Comparison of ENCODE assay signal across 9 mouse cellular contexts in the genomic region with DNA sequence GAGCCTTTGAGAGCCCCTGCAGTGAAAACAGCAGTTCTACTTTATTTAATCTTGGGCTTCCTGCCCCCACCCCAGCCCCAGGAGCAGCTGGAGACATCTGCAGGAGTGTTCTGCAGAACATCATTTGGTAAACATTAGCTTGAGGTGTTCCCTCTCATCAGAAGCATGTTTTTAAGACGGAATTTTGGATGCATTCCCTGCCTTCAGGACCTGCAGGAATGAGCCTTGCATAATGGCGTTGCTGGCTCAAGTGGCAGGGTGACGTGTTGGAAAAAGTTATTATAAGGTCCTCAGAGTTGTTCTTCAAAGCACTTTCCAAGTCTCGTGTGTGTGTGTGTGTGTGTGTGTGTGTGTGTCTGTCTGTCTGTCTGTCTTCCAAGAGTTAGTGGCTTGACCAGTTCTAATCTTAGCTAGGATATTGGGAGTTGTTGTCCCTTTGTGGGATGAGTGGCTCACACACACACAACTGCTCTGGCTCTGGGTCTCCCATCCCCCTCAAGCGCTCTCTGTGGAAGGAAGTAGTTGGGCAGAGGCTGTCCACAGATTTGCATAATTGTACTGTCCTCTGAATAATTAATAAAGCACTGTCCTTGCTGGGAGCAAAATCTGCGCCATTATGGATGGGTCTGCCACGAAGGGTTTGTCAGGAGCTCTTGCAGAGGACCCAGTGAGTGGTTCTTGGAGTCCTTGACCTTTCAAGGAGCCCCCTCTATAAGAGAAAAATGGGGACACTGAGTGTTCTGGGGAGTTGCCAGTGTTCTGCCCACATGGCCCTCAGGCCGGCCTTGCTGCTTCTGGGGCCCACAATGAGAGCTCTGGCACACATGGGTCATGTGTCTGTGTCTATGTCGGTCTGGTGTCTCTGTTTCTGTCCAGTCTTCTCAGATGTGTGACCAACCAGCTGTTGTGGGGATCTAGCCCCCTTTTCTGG.
A peak's percentile ranks its signal among the peaks of the same experiment; 100 is the strongest.
DNase-seq lines count a peak whose midpoint lies in the region; ATAC-seq and TF ChIP-seq lines count a peak whose summit lies in the region.
"Had no signal": no experiment of that assay in that cellular context is flagged by ENCODE, and none has a peak within 500 bp of the region (broad histone marks: within the 10 kb centered on the region; RNA-seq: fewer than 3 reads in every experiment).

No protein-coding gene starts in this region.

- no peaks in the 10 kb centered on the region for H3K36me3 ChIP-seq in embryonic facial prominence, embryonic 11.5 days (replicated peaks; ENCODE audit: control insufficient read depth, insufficient read depth, low read depth, low read length)
- H3K36me3 ChIP-seq in lung, postnatal 0 days (ENCODE audit: insufficient read depth, low read length) = no peaks in the 10 kb centered on the region
- no peaks in the 10 kb centered on the region for H3K36me3 ChIP-seq in forebrain, embryonic 16.5 days (ENCODE audit: control insufficient read depth, insufficient read depth)

- DNase-seq in ES-CJ7 (ENCODE audit: low read depth, low spot score) = peak; percentile 47
- DNase-seq in embryonic facial prominence, embryonic 11.5 days (ENCODE audit: low spot score) = no peak
- DNase-seq in heart, postnatal 14 days = peak; percentile 60 to 69
- peak; percentile 96 for DNase-seq in lung, postnatal 0 days (ENCODE audit: low spot score)
- no peak for DNase-seq in thymus, postnatal 4 days
- DNase-seq in cerebellum, adult 8-10 months = no peak
- DNase-seq in natural killer cell, adult 2 months (ENCODE audit: low spot score in 2 of 2) = no peak

- H3K9ac ChIP-seq in embryonic facial prominence, embryonic 11.5 days (replicated peaks; ENCODE audit: low read length) = no peak overlapping the region
- no peak overlapping the region for H3K9ac ChIP-seq in lung, postnatal 0 days (replicated peaks; ENCODE audit: low read depth)
- H3K9ac ChIP-seq in forebrain, embryonic 16.5 days (replicated peaks; ENCODE audit: low read depth, low read length) = no peak overlapping the region

- intact Hi-C loops in heart, postnatal 14 days (cut with DNase I) = no loop called here

- H3K4me3 ChIP-seq in embryonic facial prominence, embryonic 11.5 days (ENCODE audit: low read depth, low read length) = no peak overlapping the region
- no peak overlapping the region for H3K4me3 ChIP-seq in lung, postnatal 0 days (ENCODE audit: low read depth, low read length)
- H3K4me3 ChIP-seq in forebrain, embryonic 16.5 days (replicated peaks; ENCODE audit: low read length) = no peak overlapping the region

- no peaks in the 10 kb centered on the region for H3K27me3 ChIP-seq in embryonic facial prominence, embryonic 11.5 days (ENCODE audit: control insufficient read depth, insufficient read depth, low read length)
- no peaks in the 10 kb centered on the region for H3K27me3 ChIP-seq in lung, postnatal 0 days (replicated peaks; ENCODE audit: insufficient read depth, low read length)
- no peaks in the 10 kb centered on the region for H3K27me3 ChIP-seq in forebrain, embryonic 16.5 days (replicated peaks; ENCODE audit: control insufficient read depth, insufficient read depth, low read length)
- H3K27me3 ChIP-seq: Patski had no signal

- H3K9me3 ChIP-seq in embryonic facial prominence, embryonic 11.5 days (replicated peaks; ENCODE audit: control insufficient read depth, low read length) = no peaks in the 10 kb centered on the region
- H3K9me3 ChIP-seq in lung, postnatal 0 days (ENCODE audit: low read length) = no peaks in the 10 kb centered on the region
- no peaks in the 10 kb centered on the region for H3K9me3 ChIP-seq in forebrain, embryonic 16.5 days (ENCODE audit: control insufficient read depth, low read length)

- peak; percentile 33; the same call in 1 of the 2 replicates for ATAC-seq in embryonic facial prominence, embryonic 11.5 days (replicated peaks; ENCODE audit: insufficient number of reproducible peaks, low FRiP score, low TSS enrichment, low read depth)
- ATAC-seq in lung, postnatal 0 days = peak; percentile 78
- no peak for ATAC-seq in forebrain, embryonic 16.5 days
- ATAC-seq: Patski had no signal

- TF ChIP-seq CTCF in lung, postnatal 0 days (IDR thresholded peaks at IDR 0.05) = no peak

- TF ChIP-seq EP300 in lung, postnatal 0 days (IDR thresholded peaks at IDR 0.05) = peak; percentile 96

- 65% methylated on average over 9 of the region's 9 CpGs for WGBS in embryonic facial prominence, embryonic 11.5 days
- 32% methylated on average over 9 of the region's 9 CpGs for WGBS in lung, postnatal 0 days
- WGBS in forebrain, embryonic 16.5 days = 63% methylated on average over 9 of the region's 9 CpGs

- H3K4me2 ChIP-seq in embryonic facial prominence, embryonic 11.5 days (ENCODE audit: low read depth, low read length) = no peak overlapping the region
- no peak overlapping the region for H3K4me2 ChIP-seq in lung, postnatal 0 days (replicated peaks; ENCODE audit: low read depth, low read length)
- H3K4me2 ChIP-seq in forebrain, embryonic 16.5 days (ENCODE audit: low read length) = no peak overlapping the region

- H3K4me1 ChIP-seq in embryonic facial prominence, embryonic 11.5 days (ENCODE audit: control insufficient read depth, insufficient read depth, low read length) = peaks cover 27% of the 10 kb centered on the region
- H3K4me1 ChIP-seq in lung, postnatal 0 days (ENCODE audit: insufficient read depth, low read depth, low read length) = peaks cover 61% of the 10 kb centered on the region
- peaks cover 77% of the 10 kb centered on the region for H3K4me1 ChIP-seq in forebrain, embryonic 16.5 days (replicated peaks; ENCODE audit: control insufficient read depth, insufficient read depth, low read length)

- no peak overlapping the region for H3K27ac ChIP-seq in embryonic facial prominence, embryonic 11.5 days (replicated peaks; ENCODE audit: low read depth, low read length)
- H3K27ac ChIP-seq in lung, postnatal 0 days (ENCODE audit: low read length) = peak overlapping the region; percentile 81
- H3K27ac ChIP-seq in forebrain, embryonic 16.5 days (ENCODE audit: low read length) = no peak overlapping the region

Comparison
In these comparisons a context has a peak if more than half of its experiments do, and no peak if none do; other contexts are left out.
1. DNase-seq: peak in ES-CJ7 (single experiment), heart, postnatal 14 days (2 of 2) and lung, postnatal 0 days (single experiment); none in embryonic facial prominence, embryonic 11.5 days (single experiment), thymus, postnatal 4 days (single experiment), cerebellum, adult 8-10 months (single experiment) and natural killer cell, adult 2 months (0 of 2).